Mouse (Mus musculus): ENCODE results near the gene Gm20388. TPM values are rescaled to one million over a fixed set of nuclear protein-coding genes. Genes with fewer than 3 reads are reported as not detected.

The Gm20388 gene
- polyA plus RNA-seq, 1 experiment from 2014 or later, result not detected

- Histone ChIP-seq H3K4me1 (ENCODE audit: control insufficient read depth, insufficient read depth, low read length) (peaks cover 7% of the 10 kb centered on the region; the same call in 1 of the 2 replicates), H3K4me3 (ENCODE audit: low read depth, low read length) (peak overlapping the region; percentile 22; the same call in 1 of the 2 replicates), H3K4me2 (ENCODE audit: low read depth, severe bottlenecking) (peak overlapping the region; percentile 21; the same call in 1 of the 2 replicates), H3K27me3 (ENCODE audit: control insufficient read depth, insufficient read depth, low read length) (peaks cover 22% of the 10 kb centered on the region), H3K9me3 (ENCODE audit: control insufficient read depth, low read length) (no peaks in the 10 kb centered on the region), H3K36me3 (ENCODE audit: control insufficient read depth, insufficient read depth, low read length) (no peaks in the 10 kb centered on the region), H3K27ac (replicated peaks; ENCODE audit: low read depth, low read length) (no peak overlapping the region), H3K9ac (ENCODE audit: low read length) (no peak overlapping the region)
- WGBS, result 5% methylated on average over 2 of the region's 5 CpGs
- ATAC-seq (ENCODE audit: insufficient number of reproducible peaks, low FRiP score, low TSS enrichment, low read depth) (peak; percentile 60; the same call in 1 of the 2 replicates), DNase-seq (ENCODE audit: low spot score) (no peak)
Measured at GRCm38 (mm10) chr8:122344219-122344618, 2433.6 kb downstream of the Gm20388 start.

DNA sequence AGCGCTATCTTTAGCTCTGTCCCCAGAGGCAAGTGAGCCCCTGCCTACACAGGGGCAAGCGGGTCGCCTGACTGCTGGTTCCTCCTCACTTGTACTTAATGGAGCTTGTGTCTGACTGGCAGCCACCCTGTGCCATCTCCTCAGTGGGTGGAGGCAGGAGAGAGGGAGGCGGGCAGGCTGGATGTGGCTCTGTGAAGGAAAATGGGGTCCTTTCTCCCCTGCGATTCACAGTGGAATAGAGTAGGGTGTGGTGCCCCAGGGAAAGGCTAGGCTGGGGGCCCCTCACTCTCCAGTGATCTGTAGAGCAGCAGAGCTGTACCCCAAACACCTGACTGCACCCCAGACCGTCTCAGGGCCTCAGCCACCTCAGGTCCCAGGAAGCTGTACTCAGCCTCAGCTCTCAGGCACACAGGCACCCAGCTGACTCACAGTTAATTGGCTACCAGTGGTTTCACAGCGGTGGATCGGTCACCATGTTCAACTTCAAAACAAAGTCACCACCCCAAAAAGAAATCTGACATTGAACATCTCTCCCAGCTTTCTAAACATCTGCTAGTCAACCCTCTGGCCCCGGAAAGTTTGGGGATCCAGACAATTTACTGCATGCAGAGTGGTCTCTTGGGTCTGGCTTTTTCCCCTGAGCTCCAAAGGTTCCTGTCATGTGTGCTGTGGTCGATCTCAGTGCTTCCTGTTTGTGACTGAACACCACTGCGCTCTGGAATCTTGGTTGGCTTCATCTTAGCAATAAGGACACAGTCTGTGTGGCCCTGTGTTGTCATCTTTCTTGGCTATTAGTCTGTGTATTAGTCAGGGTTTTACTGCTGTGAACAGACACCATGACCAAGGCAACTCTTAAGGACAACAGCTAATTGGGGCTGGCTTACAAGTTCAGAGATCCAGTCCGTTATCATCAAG, 2434.8 kb downstream of the Gm20388 start:
- Histone ChIP-seq H3K4me3 (ENCODE audit: low read depth, low read length) (no peak overlapping the region), H3K36me3 (ENCODE audit: control insufficient read depth, insufficient read depth, low read length) (no peaks in the 10 kb centered on the region), H3K27ac (replicated peaks; ENCODE audit: low read depth, low read length) (no peak overlapping the region), H3K4me2 (ENCODE audit: low read depth, severe bottlenecking) (no peak overlapping the region), H3K27me3 (ENCODE audit: control insufficient read depth, insufficient read depth, low read length) (peaks cover 22% of the 10 kb centered on the region), H3K9ac (ENCODE audit: low read length) (no peak overlapping the region), H3K4me1 (ENCODE audit: control insufficient read depth, insufficient read depth, low read length) (peaks cover 7% of the 10 kb centered on the region), H3K9me3 (ENCODE audit: control insufficient read depth, low read length) (no peaks in the 10 kb centered on the region)
- DNase-seq (ENCODE audit: low spot score) (no peak), ATAC-seq (ENCODE audit: insufficient number of reproducible peaks, low FRiP score, low TSS enrichment, low read depth) (no peak)
- 61% methylated on average over 12 of the region's 12 CpGs for WGBS

DNA sequence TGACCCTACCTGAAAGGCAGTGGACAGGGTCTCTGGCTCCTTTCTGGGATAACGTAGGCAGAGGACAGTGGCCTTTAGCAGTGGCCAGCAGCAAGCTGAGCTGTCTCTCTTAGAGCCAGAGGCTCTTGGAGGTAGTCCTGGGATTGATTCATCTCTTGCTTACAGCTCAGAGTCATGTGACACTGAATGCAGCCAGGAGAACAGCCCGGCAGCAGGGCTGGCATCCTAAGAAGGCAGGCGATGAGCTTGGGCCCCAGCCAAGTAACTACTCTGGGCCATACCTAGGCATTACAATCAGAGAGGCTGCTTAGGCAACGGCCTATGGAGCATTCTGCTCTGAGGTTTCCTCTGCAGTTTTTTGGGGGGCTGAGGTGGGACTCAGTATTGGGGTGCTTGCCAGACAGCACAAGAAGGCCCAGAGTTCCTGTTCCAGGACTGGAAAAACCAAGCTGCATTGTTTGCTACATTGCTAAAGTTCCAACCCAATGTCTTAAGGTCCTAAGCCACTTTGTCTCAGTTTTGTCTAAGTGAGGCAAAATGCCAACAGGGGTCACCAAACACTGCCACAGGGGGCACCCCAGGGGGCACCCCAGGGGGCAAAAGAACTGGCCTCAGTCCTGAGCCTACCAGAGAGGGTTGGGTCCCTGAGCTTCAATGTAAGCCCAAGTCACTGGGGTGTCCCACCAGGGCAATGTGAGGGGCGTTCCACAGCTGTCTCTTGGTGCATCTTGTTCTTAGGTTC, 2437.3 kb downstream of the Gm20388 start:
- WGBS, result 77% methylated on average over 5 of the region's 5 CpGs
- H3K4me3 ChIP-seq (ENCODE audit: low read depth, low read length), result no peak overlapping the region
- H3K4me2 ChIP-seq (ENCODE audit: low read depth, severe bottlenecking), result no peak overlapping the region
- no peak for DNase-seq (ENCODE audit: low spot score)
- H3K36me3 ChIP-seq (ENCODE audit: control insufficient read depth, insufficient read depth, low read length), result no peaks in the 10 kb centered on the region
- peaks cover 6% of the 10 kb centered on the region for H3K4me1 ChIP-seq (ENCODE audit: control insufficient read depth, insufficient read depth, low read length)
- no peak overlapping the region for H3K9ac ChIP-seq (ENCODE audit: low read length)
- no peak overlapping the region for H3K27ac ChIP-seq (replicated peaks; ENCODE audit: low read depth, low read length)
- no peak for ATAC-seq (ENCODE audit: insufficient number of reproducible peaks, low FRiP score, low TSS enrichment, low read depth)
- H3K27me3 ChIP-seq (ENCODE audit: control insufficient read depth, insufficient read depth, low read length), result peaks cover 13% of the 10 kb centered on the region; the same call in 1 of the 2 replicates
- H3K9me3 ChIP-seq (ENCODE audit: control insufficient read depth, low read length), result no peaks in the 10 kb centered on the region

DNA sequence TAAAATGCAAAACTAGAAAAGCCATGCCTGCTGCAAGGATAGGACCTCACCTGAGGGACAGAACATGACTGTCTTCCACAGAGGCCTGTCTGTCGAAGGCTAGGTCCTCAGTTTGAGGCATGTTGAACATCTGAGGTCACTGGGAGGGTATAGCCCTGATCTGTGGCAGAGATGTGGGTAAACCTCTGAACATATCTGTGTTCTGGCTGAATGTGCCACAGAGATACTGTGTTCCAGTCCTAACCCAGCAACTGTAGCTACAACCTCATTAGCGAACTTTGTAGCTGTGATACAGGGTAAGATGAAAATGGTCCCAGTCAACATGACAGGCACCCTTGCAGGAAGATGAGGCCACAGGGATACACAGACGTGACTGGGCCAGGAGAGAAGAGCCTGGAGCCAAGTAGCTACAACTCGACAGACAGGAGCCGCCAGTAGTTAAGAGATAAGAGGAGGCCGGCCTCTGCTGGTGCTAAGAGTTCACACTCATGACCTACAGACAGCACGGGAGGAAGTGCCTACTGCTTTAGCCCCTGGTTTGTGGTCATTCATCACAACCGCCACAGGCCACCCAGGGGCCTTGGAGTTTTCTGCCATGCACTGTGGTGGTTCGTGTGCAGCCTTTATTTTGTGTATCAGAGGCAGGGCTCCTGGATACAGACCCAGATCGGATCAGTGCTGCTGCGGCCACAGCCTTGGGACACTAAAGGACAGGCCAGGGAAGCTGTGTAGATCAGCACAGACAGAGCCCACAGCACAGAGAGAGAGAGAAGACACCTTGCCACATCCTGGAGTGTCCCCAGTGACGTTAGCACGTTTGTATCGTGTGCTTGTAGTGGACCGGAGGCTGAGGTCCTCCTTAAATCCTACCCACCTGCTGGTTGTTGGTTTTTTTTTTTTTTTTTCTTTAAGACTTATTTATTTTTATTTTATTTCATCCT, 2439.0 kb downstream of the Gm20388 start:
- Histone ChIP-seq H3K27ac (replicated peaks; ENCODE audit: low read depth, low read length) (no peak overlapping the region), H3K27me3 (ENCODE audit: control insufficient read depth, insufficient read depth, low read length) (0 out of 2 replicates have a peak, but pooled peaks cover under 1% of the 10 kb centered on the region), H3K4me2 (ENCODE audit: low read depth, severe bottlenecking) (no peak overlapping the region), H3K9ac (ENCODE audit: low read length) (no peak overlapping the region), H3K4me1 (ENCODE audit: control insufficient read depth, insufficient read depth, low read length) (peaks cover 3% of the 10 kb centered on the region; the same call in 1 of the 2 replicates), H3K9me3 (ENCODE audit: control insufficient read depth, low read length) (no peaks in the 10 kb centered on the region), H3K4me3 (ENCODE audit: low read depth, low read length) (no peak overlapping the region), H3K36me3 (ENCODE audit: control insufficient read depth, insufficient read depth, low read length) (no peaks in the 10 kb centered on the region)
- DNase-seq (ENCODE audit: low spot score), result no peak
- WGBS, result 22% methylated on average over 15 of the region's 15 CpGs
- no peak for ATAC-seq (ENCODE audit: insufficient number of reproducible peaks, low FRiP score, low TSS enrichment, low read depth)

DNA sequence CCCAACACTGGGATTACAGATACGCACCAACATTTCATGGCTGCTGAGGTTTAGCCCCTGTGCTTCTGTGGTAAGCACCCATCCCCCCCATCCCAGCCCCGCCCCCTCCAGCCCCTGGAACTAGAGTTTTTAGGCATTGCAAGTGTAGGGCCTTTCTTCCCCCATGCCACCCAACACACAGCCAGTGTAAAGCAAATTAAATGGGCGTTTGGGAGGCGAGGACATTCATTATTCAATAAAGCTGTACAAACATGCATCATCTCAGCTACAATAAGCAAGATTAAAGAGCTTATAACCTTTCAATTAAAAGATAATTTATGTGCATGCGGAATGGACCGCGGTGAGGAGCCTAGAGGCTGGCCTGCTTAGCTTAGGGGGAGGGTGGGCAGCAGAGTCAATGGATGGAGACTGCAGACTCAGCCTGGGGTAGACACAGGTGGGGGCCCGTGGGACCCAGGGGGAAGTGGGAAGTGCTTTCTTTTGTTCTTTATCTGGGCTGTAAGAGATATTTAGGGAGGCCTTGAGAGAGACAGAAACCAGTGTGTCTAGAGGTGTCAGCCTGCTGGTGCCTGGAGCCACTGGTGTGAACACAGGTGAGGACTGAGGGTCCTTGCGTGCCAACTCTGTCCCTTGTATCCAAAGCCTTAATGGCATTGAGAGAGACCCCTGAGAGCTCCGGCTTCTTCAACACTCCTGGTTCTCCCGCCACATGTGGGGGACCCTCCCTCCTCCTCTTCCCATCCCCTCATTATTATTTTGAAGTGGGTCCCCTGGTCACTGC, 2439.9 kb downstream of the Gm20388 start:
- no peak overlapping the region for H3K4me3 ChIP-seq (ENCODE audit: low read depth, low read length)
- H3K9ac ChIP-seq (ENCODE audit: low read length), result no peak overlapping the region
- no peak overlapping the region for H3K27ac ChIP-seq (replicated peaks; ENCODE audit: low read depth, low read length)
- H3K4me1 ChIP-seq (ENCODE audit: control insufficient read depth, insufficient read depth, low read length), result peaks cover 3% of the 10 kb centered on the region; the same call in 1 of the 2 replicates
- DNase-seq (ENCODE audit: low spot score) (no peak), ATAC-seq (ENCODE audit: insufficient number of reproducible peaks, low FRiP score, low TSS enrichment, low read depth) (no peak)
- H3K4me2 ChIP-seq (ENCODE audit: low read depth, severe bottlenecking), result no peak overlapping the region
- WGBS, result 30% methylated on average over 11 of the region's 11 CpGs
- H3K27me3 ChIP-seq (ENCODE audit: control insufficient read depth, insufficient read depth, low read length), result no peaks in the 10 kb centered on the region
- no peaks in the 10 kb centered on the region for H3K36me3 ChIP-seq (ENCODE audit: control insufficient read depth, insufficient read depth, low read length)
- H3K9me3 ChIP-seq (ENCODE audit: control insufficient read depth, low read length), result no peaks in the 10 kb centered on the region

GRCm38 (mm10) chr8:122354157-122354556, 2443.5 kb downstream of the Gm20388 start:
- H3K4me3 ChIP-seq (ENCODE audit: low read depth, low read length), result no peak overlapping the region
- ATAC-seq (ENCODE audit: insufficient number of reproducible peaks, low FRiP score, low TSS enrichment, low read depth) (no peak), DNase-seq (ENCODE audit: low spot score) (no peak)
- no peaks in the 10 kb centered on the region for H3K36me3 ChIP-seq (ENCODE audit: control insufficient read depth, insufficient read depth, low read length)
- H3K4me2 ChIP-seq (ENCODE audit: low read depth, severe bottlenecking), result no peak overlapping the region
- H3K27ac ChIP-seq (replicated peaks; ENCODE audit: low read depth, low read length), result no peak overlapping the region
- 88% methylated on average over 8 of the region's 8 CpGs for WGBS
- H3K9me3 ChIP-seq (ENCODE audit: control insufficient read depth, low read length), result no peaks in the 10 kb centered on the region
- no peak overlapping the region for H3K9ac ChIP-seq (ENCODE audit: low read length)
- peaks cover 3% of the 10 kb centered on the region; the same call in 1 of the 2 replicates for H3K4me1 ChIP-seq (ENCODE audit: control insufficient read depth, insufficient read depth, low read length)
- H3K27me3 ChIP-seq (ENCODE audit: control insufficient read depth, insufficient read depth, low read length), result no peaks in the 10 kb centered on the region

- 67% methylated on average over 9 of the region's 9 CpGs for WGBS
Measured at GRCm38 (mm10) chr8:122355642-122356606, 2445.3 kb downstream of the Gm20388 start.

More at GRCm38 (mm10) chr8:122355642-122356606, 2445.3 kb downstream of the Gm20388 start:
- Histone ChIP-seq H3K27me3 (ENCODE audit: control insufficient read depth, insufficient read depth, low read length) (no peaks in the 10 kb centered on the region), H3K36me3 (ENCODE audit: control insufficient read depth, insufficient read depth, low read length) (no peaks in the 10 kb centered on the region), H3K4me2 (ENCODE audit: low read depth, severe bottlenecking) (no peak overlapping the region), H3K9me3 (ENCODE audit: control insufficient read depth, low read length) (no peaks in the 10 kb centered on the region), H3K9ac (ENCODE audit: low read length) (no peak overlapping the region), H3K4me3 (ENCODE audit: low read depth, low read length) (no peak overlapping the region), H3K27ac (replicated peaks; ENCODE audit: low read depth, low read length) (no peak overlapping the region), H3K4me1 (ENCODE audit: control insufficient read depth, insufficient read depth, low read length) (no peaks in the 10 kb centered on the region)
- DNase-seq (ENCODE audit: low spot score) (no peak), ATAC-seq (ENCODE audit: insufficient number of reproducible peaks, low FRiP score, low TSS enrichment, low read depth) (no peak)
